Mouse (Mus musculus): ENCODE data around the gene Apc2. TPM values are rescaled to one million over a fixed set of nuclear protein-coding genes. Genes with fewer than 3 reads are reported as not detected.
"Not testable (repeated sequence)": the region's sequence is repeated elsewhere in the genome, so short reads cannot be mapped to it uniquely, and the experiment has no call there.

Apc2 gene
- polyA plus RNA-seq, 1 experiment from 2014 or later: 0.74 TPM

- peaks cover 86% of the 10 kb centered on the region for H3K27me3 ChIP-seq (ENCODE audit: insufficient read depth, poor library complexity, severe bottlenecking)
- no peak for DNase-seq (ENCODE audit: low spot score)
- peaks cover 24% of the 10 kb centered on the region for H3K4me1 ChIP-seq
- no peak overlapping the region for H3K4me3 ChIP-seq
- no peaks in the 10 kb centered on the region for H3K9me3 ChIP-seq
- no peaks in the 10 kb centered on the region for H3K36me3 ChIP-seq
- WGBS: 84% methylated on average over 12 of the region's 12 CpGs
- H3K27ac ChIP-seq: no peak overlapping the region
Observed at GRCm38 (mm10) chr10:80336263-80336662, 40.5 kb downstream of the Apc2 start.

DNA sequence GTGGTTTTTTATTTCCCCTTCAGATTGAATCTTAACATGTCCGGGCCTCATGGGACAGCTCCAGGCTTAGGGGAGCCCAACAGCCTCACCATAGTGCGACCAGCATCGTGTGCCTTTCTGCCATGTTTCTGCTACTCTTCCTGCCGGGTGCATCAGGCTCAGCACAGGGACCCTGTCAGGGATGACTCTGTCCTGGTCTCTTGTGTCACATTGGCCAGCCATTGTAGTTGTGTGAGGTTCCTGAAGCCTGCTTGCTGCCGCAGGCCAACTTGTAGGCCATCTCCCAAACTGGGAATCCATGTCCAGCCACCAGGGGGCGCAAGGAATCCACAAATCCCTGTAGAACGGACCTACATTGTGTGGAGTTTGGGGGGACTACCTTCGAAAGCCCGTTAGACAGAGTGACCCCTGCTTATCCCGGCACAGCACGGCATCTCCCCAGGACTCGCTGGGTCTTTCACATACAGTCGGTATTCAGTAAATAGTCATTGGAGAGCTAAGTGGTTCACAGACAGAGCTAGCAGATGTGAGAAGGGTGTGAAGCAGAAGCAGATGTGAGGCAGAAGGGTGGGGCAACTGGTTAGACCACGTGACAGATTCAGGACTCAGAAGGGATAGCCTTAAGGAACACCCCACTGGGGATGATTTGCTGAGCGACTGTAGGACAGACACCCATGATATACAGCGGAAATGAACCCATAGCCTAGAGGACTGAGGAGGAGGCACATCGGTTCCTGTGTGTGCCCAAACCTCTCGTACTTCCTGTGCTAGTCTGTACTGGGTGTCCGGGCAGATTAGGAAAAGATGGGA lies 44.4 kb downstream of the Apc2 start:
- H3K9me3 ChIP-seq: no peaks in the 10 kb centered on the region
- DNase-seq (ENCODE audit: low spot score): peak; percentile 94
- no peaks in the 10 kb centered on the region for H3K36me3 ChIP-seq
- WGBS: 25% methylated on average over 19 of the region's 19 CpGs
- peaks cover 86% of the 10 kb centered on the region for H3K27me3 ChIP-seq (ENCODE audit: insufficient read depth, poor library complexity, severe bottlenecking)
- peaks cover 49% of the 10 kb centered on the region for H3K4me1 ChIP-seq
- no peak overlapping the region for H3K4me3 ChIP-seq
- H3K27ac ChIP-seq: no peak overlapping the region

GRCm38 (mm10) chr10:80341026-80341425 lies 45.2 kb downstream of the Apc2 start:
- 16% methylated on average over 21 of the region's 21 CpGs for WGBS
- peaks cover 52% of the 10 kb centered on the region for H3K4me1 ChIP-seq
- H3K4me3 ChIP-seq: no peak overlapping the region
- peaks cover 86% of the 10 kb centered on the region for H3K27me3 ChIP-seq (ENCODE audit: insufficient read depth, poor library complexity, severe bottlenecking)
- H3K36me3 ChIP-seq: no peaks in the 10 kb centered on the region
- DNase-seq (ENCODE audit: low spot score): no peak
- H3K27ac ChIP-seq: no peak overlapping the region
- no peaks in the 10 kb centered on the region for H3K9me3 ChIP-seq

- Histone ChIP-seq H3K36me3 (no peaks in the 10 kb centered on the region), H3K4me1 (peaks cover 52% of the 10 kb centered on the region), H3K27me3 (ENCODE audit: insufficient read depth, poor library complexity, severe bottlenecking) (peaks cover 86% of the 10 kb centered on the region), H3K4me3 (peak overlapping the region; percentile 52), H3K27ac (peak overlapping the region; percentile 2; the same call in 1 of the 2 replicates), H3K9me3 (no peaks in the 10 kb centered on the region)
- WGBS: 5% methylated on average over 47 of the region's 47 CpGs
- DNase-seq (ENCODE audit: low spot score): no peak
Observed at GRCm38 (mm10) chr10:80341491-80342304, 45.9 kb downstream of the Apc2 start.

GRCm38 (mm10) chr10:80342305-80342748 lies 46.5 kb downstream of the Apc2 start:
- no peak overlapping the region for H3K27ac ChIP-seq
- peaks cover 54% of the 10 kb centered on the region for H3K4me1 ChIP-seq
- WGBS: 3% methylated on average over 26 of the region's 26 CpGs
- H3K9me3 ChIP-seq: no peaks in the 10 kb centered on the region
- DNase-seq (ENCODE audit: low spot score): no peak
- H3K4me3 ChIP-seq: peak overlapping the region; percentile 52
- no peaks in the 10 kb centered on the region for H3K36me3 ChIP-seq
- H3K27me3 ChIP-seq (ENCODE audit: insufficient read depth, poor library complexity, severe bottlenecking): peaks cover 89% of the 10 kb centered on the region

DNA sequence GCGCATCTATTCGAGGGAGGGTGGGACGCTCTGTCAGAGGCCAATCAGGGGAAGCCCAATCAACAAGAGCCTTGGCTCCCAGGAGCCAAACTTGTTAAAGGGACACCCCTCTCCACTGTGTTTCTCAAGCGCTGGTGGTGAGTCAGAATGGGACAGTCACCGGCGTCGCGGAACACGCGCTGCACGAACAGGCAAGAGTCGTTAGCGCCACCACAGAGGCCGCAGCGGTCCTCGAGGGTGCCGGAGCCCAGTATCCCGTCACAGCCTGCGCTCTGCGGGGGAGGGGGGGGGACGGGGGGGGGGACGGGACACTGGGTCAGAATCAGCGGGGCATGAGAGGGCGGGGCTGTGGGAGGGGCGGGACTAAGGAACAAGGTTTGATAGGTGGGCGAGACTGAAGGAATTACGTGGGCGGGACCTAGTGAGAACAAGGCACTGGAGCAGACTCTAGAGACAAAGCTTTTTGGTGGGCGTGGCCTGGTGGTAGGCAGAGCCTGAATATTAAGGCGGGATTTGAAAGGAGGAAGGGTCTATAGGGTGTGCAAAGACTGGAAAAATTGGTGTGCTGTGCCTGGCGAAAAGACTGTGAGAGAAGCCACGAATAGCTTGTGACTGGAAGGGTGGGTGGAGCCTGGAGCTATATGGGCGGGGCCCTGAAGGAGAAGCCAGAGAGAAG lies 47.1 kb downstream of the Apc2 start:
- Histone ChIP-seq H3K9me3 (no peaks in the 10 kb centered on the region), H3K27me3 (ENCODE audit: insufficient read depth, poor library complexity, severe bottlenecking) (peaks cover 93% of the 10 kb centered on the region), H3K4me1 (peaks cover 59% of the 10 kb centered on the region), H3K36me3 (no peaks in the 10 kb centered on the region), H3K4me3 (peak overlapping the region; percentile 52), H3K27ac (0 out of 2 replicates have a peak overlapping the region, but pooled peaks have one; percentile 18)
- WGBS: under 1% methylated on average over 33 of the region's 33 CpGs
- DNase-seq (ENCODE audit: low spot score): peak; percentile 89

DNA sequence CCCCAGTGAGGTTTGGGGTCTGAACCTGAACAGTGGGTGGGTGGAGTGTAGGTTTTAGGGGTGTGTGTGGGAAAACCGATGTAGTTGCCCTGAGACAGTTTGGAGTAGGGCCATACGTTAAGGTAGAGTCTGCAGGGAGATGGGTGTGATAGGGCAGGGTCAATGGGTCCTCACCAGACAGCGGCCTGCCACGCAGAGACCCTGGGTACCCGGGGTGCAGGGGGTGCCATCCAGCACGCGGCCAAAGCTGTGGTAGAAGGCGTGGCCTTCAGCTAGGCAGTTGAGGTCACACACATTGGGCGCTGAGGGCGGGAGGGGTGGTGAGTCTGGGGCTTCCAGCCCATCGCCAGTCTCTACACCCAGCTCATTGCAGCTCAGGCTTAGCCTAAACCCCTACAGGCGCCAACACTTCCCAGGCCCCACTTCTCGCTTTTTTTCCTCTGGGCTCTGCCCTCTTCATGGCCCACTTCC lies 47.7 kb downstream of the Apc2 start:
- 26% methylated on average over 13 of the region's 13 CpGs for WGBS
- no peaks in the 10 kb centered on the region for H3K36me3 ChIP-seq
- DNase-seq (ENCODE audit: low spot score): no peak
- 0 out of 2 replicates have a peak overlapping the region, but pooled peaks have one; percentile 18 for H3K27ac ChIP-seq
- peaks cover 65% of the 10 kb centered on the region for H3K4me1 ChIP-seq
- no peaks in the 10 kb centered on the region for H3K9me3 ChIP-seq
- H3K4me3 ChIP-seq: peak overlapping the region; percentile 52
- H3K27me3 ChIP-seq (ENCODE audit: insufficient read depth, poor library complexity, severe bottlenecking): peaks cover 93% of the 10 kb centered on the region

- 23% methylated on average over 9 of the region's 9 CpGs for WGBS
- H3K4me1 ChIP-seq: peaks cover 72% of the 10 kb centered on the region
- no peaks in the 10 kb centered on the region for H3K9me3 ChIP-seq
- peaks cover 99% of the 10 kb centered on the region for H3K27me3 ChIP-seq (ENCODE audit: insufficient read depth, poor library complexity, severe bottlenecking)
- H3K27ac ChIP-seq: no peak overlapping the region
- no peaks in the 10 kb centered on the region for H3K36me3 ChIP-seq
- no peak for DNase-seq (ENCODE audit: low spot score)
- H3K4me3 ChIP-seq: 0 out of 2 replicates have a peak overlapping the region, but pooled peaks have one; percentile 15
Observed at GRCm38 (mm10) chr10:80344131-80344661, 48.4 kb downstream of the Apc2 start.

DNA sequence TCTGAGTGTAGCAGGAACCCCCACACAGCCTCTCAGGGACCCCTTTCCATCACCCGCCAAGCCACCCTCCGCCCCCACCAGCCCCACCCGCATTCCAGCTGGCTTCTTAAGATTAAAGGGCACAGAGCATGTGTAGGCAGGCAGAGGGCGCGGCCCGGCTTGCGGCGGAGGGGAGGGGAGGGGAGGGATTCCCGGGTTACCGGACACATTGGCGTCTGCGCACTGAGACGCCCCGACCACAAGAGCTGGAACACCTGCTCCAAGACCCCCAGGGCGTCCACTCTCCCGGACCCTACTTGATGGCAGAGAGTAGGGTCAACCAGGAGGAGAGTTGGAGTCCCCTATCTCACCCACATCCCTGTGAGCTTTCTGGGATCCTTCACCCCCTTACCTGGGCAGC lies 49.3 kb downstream of the Apc2 start:
- H3K27me3 ChIP-seq (ENCODE audit: insufficient read depth, poor library complexity, severe bottlenecking): peaks cover 100% of the 10 kb centered on the region
- H3K4me3 ChIP-seq: peak overlapping the region; percentile 15; the same call in 1 of the 2 replicates
- DNase-seq (ENCODE audit: low spot score): no peak
- H3K36me3 ChIP-seq: no peaks in the 10 kb centered on the region
- H3K9me3 ChIP-seq: no peaks in the 10 kb centered on the region
- 0 out of 2 replicates have a peak overlapping the region, but pooled peaks have one; percentile 13 for H3K27ac ChIP-seq
- H3K4me1 ChIP-seq: peaks cover 72% of the 10 kb centered on the region
- WGBS: 2% methylated on average over 15 of the region's 16 CpGs

DNA sequence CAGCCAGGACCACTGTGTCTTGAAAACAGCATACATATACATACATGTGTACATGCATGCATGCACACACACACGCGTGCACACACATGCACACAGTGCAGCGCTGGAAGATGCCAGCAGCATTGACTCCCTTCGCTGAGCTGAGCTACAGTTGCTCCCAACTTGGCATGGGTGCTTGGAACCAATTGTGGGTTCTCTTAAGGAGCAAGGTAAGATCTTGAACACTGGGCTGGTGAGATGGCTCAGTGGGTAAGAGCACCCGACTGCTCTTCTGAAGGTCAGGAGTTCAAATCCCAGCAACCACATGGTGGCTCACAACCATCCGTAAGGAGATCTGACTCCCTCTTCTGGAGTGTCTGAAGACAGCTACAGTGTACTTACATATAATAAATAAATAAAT lies 50.2 kb downstream of the Apc2 start:
- DNase-seq (ENCODE audit: low spot score); H3K27ac ChIP-seq; H3K9me3 ChIP-seq; H3K4me3 ChIP-seq; H3K36me3 ChIP-seq: not testable (repeated sequence)
- peaks cover 71% of the 10 kb centered on the region for H3K4me1 ChIP-seq
- 75% methylated on average over 6 of the region's 6 CpGs for WGBS
- H3K27me3 ChIP-seq (ENCODE audit: insufficient read depth, poor library complexity, severe bottlenecking): peaks cover 100% of the 10 kb centered on the region

GRCm38 (mm10) chr10:80347514-80347967 lies 51.8 kb downstream of the Apc2 start:
- peaks cover 59% of the 10 kb centered on the region for H3K4me1 ChIP-seq
- peak overlapping the region; percentile 55 for H3K4me3 ChIP-seq
- H3K9me3 ChIP-seq: no peaks in the 10 kb centered on the region
- no peak overlapping the region for H3K27ac ChIP-seq
- 9% methylated on average over 17 of the region's 17 CpGs for WGBS
- peaks cover 100% of the 10 kb centered on the region for H3K27me3 ChIP-seq (ENCODE audit: insufficient read depth, poor library complexity, severe bottlenecking)
- no peak for DNase-seq (ENCODE audit: low spot score)
- H3K36me3 ChIP-seq: no peaks in the 10 kb centered on the region

DNA sequence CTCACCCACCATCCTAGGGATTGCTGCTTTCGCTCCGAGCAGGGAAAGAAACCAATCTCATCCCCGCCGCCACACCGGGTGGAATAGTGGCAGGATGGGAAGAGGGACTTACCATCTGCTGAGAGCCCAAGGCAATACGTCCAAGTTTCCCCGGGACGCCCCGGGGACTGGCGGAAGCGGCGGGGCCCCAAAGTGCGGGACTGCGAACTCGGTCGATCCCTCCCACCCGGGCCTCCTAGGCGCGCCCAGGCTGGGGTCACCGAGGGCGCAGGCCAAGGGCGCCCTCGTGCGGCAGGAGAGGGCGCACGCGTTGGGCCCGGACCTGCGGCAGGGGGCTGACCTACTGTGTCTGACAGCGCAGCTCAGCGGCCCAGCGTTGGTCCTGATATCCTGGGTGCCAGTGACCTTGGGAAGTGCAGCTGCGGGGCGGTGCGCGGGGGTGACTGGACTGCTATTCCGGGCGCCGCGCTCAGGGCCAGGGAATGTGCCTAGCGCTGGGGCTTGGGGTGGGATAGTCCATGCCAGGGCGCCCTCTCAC lies 52.5 kb downstream of the Apc2 start, which contains the start of gene Adamtsl5:
Gene Adamtsl5 (minus strand): TSS at position 169 of the 538 bp plus-strand sequence.
- peak within 1 kb of the TSS; percentile 17 for H3K27ac ChIP-seq
- H3K36me3 ChIP-seq: no peaks in the 10 kb centered on the region
- no peaks in the 10 kb centered on the region for H3K9me3 ChIP-seq
- peaks cover 56% of the 10 kb centered on the region for H3K4me1 ChIP-seq
- H3K27me3 ChIP-seq (ENCODE audit: insufficient read depth, poor library complexity, severe bottlenecking): peaks cover 100% of the 10 kb centered on the region
- peak; percentile 85 for DNase-seq (ENCODE audit: low spot score)
- 1% methylated on average over 42 of the region's 42 CpGs for WGBS
- H3K4me3 ChIP-seq: peak within 1 kb of the TSS; percentile 55

Measured in heart, embryonic 10.5 days (tissue).